Mouse (Mus musculus) kidney, embryonic 14.5 days (tissue): ENCODE measurements at regions not wholly inside any gene's neighbourhood (a gene's known extent, or its start where the extent isn't known, plus 50 kb on each side); places are given as distances from the start of the nearest gene placed in this dataset.
A peak's percentile ranks its signal among the peaks of the same experiment; 100 is the strongest.

ENCODE experiments used
- ATAC-seq: fragments of 200-750 bp; cut with Nextera tagmentation; 2 replicates; pipeline ENCODE4 v1.8.0; 2017; ENCODE audit warnings: moderate number of reproducible peaks, mild to moderate bottlenecking, moderate TSS enrichment, moderate library complexity; ENCODE audit not compliant: low FRiP score, low TSS enrichment
- H3K27ac ChIP-seq: fragments of 300-500 bp; sonication (generic); 2 replicates; pipeline ENCODE4 v1.5.1; 2014; ENCODE audit warnings: low read depth, mild to moderate bottlenecking, low read length, moderate library complexity, mixed read lengths
- H3K27me3 ChIP-seq: fragments of 300-500 bp; sonication (generic); 2 replicates; pipeline ENCODE4 v1.6.1; 2014; ENCODE audit warnings: mild to moderate bottlenecking, low read length; ENCODE audit not compliant: control insufficient read depth, insufficient read depth
- H3K36me3 ChIP-seq: fragments of 300-500 bp; sonication (generic); 2 replicates; pipeline ENCODE4 v1.6.1; 2014; ENCODE audit warnings: low read length, mixed read lengths; ENCODE audit not compliant: control insufficient read depth, insufficient read depth
- H3K4me1 ChIP-seq: fragments of 300-500 bp; sonication (generic); 2 replicates; pipeline ENCODE4 v1.6.1; 2014; ENCODE audit warnings: low read length, mixed read lengths; ENCODE audit not compliant: control insufficient read depth, insufficient read depth
- H3K4me2 ChIP-seq: fragments of 300-500 bp; sonication (generic); replicated peaks from 2 replicates; pipeline ENCODE4 v1.6.1; 2014; ENCODE audit warnings: low read depth, mild to moderate bottlenecking, low read length
- H3K4me3 ChIP-seq: fragments of 300-500 bp; sonication (generic); 2 replicates; pipeline ENCODE4 v1.5.1; 2014; ENCODE audit warnings: mild to moderate bottlenecking, low read length
- H3K9ac ChIP-seq: fragments of 300-500 bp; sonication (generic); 2 replicates; pipeline ENCODE4 v1.6.1; 2014; ENCODE audit warnings: low read depth, mild to moderate bottlenecking, low read length, moderate library complexity
- H3K9me3 ChIP-seq: fragments of 300-500 bp; sonication (generic); 2 replicates; pipeline ENCODE4 v1.6.1; 2016; ENCODE audit warnings: low read length; ENCODE audit not compliant: control insufficient read depth
- WGBS: fragments of 180-500 bp; shearing (Covaris S2); extraction: QIAGEN DNeasy Blood & Tissue Kit; methylation state at CpG from one replicate; pipeline ENCODE4 v1.1.7; 2014; 5-methylcytosine and 5-hydroxymethylcytosine counted together

GRCm38 (mm10) chr16:76453457-76454200 lies 80.0 kb upstream of the Nrip1 start:
- H3K27ac ChIP-seq, result peak overlapping the region; percentile 3; the same call in 1 of the 2 replicates

DNA sequence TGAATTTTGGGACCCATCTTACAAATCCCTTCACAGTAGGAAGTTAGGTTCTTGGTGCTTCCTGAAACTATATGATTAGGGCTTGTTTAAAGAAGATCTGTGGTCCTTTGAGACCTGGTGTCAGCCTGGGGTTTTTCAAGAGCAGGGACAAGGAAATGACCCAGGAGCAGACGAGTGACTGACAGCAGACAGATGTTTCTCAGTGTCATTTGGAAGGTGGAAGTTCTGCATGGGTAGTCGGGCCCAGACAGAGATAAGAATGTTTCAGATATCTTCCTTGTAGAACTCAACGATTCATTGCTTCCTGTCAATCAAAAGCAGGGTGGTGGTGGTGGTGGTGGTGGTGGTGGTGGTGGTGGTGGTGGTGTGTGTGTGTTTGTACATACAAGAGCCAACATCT lies 75.1 kb upstream of the Nrip1 start:
- Histone ChIP-seq H3K4me1 (0 out of 2 replicates have a peak, but pooled peaks cover 7% of the 10 kb centered on the region), H3K9ac (no peak overlapping the region), H3K27me3 (no peaks in the 10 kb centered on the region), H3K36me3 (no peaks in the 10 kb centered on the region), H3K27ac (no peak overlapping the region), H3K4me2 (no peak overlapping the region), H3K9me3 (peaks cover 3% of the 10 kb centered on the region; the same call in 1 of the 2 replicates), H3K4me3 (no peak overlapping the region)
- 57% methylated on average over 3 of the region's 3 CpGs for WGBS
- ATAC-seq, result no peak

More at GRCm38 (mm10) chr16:76453457-76454200, 80.0 kb upstream of the Nrip1 start:
- Histone ChIP-seq H3K4me3 (no peak overlapping the region), H3K9ac (no peak overlapping the region), H3K4me1 (0 out of 2 replicates have a peak, but pooled peaks cover 7% of the 10 kb centered on the region), H3K27me3 (no peaks in the 10 kb centered on the region), H3K36me3 (no peaks in the 10 kb centered on the region), H3K9me3 (peaks cover 3% of the 10 kb centered on the region; the same call in 1 of the 2 replicates), H3K4me2 (peak overlapping the region; percentile 4; the same call in 1 of the 2 replicates)
- ATAC-seq, result peak; percentile 88
- 16% methylated on average over 11 of the region's 11 CpGs for WGBS

- 67% methylated on average over 3 of the region's 3 CpGs for WGBS
- ATAC-seq, result no peak
Measured at GRCm38 (mm10) chr16:76447033-76447432, 73.4 kb upstream of the Nrip1 start.

DNA sequence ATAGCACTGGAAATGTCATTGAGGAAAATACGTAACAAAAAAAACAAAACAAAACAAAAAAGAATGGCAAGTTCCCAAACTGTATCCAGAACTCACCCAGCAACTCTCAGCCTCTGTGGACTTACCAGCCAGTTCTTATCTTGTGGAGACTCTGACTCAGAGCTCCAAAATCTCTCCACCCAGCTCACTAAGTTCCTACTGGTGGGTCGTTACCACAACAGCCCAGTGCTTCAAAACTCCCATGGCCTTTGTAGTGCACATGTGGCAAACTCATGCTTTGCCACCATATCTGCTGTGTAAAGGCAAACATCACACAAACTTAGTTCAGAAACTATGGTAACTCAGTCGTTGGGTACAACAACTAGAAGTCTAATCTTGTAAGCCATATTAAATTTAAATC lies 71.0 kb upstream of the Nrip1 start:
- ATAC-seq, result no peak
- H3K9me3 ChIP-seq, result no peaks in the 10 kb centered on the region
- H3K27ac ChIP-seq, result no peak overlapping the region
- H3K9ac ChIP-seq, result no peak overlapping the region
- H3K4me3 ChIP-seq, result no peak overlapping the region
- H3K4me1 ChIP-seq, result no peaks in the 10 kb centered on the region
- no peak overlapping the region for H3K4me2 ChIP-seq
- H3K27me3 ChIP-seq, result no peaks in the 10 kb centered on the region
- WGBS, result 78% methylated on average over 3 of the region's 3 CpGs
- H3K36me3 ChIP-seq, result no peaks in the 10 kb centered on the region

More at GRCm38 (mm10) chr16:76447033-76447432, 73.4 kb upstream of the Nrip1 start:
- Histone ChIP-seq H3K9me3 (peaks cover 1% of the 10 kb centered on the region; the same call in 1 of the 2 replicates), H3K27me3 (no peaks in the 10 kb centered on the region), H3K27ac (no peak overlapping the region), H3K9ac (no peak overlapping the region), H3K4me2 (no peak overlapping the region), H3K4me1 (no peaks in the 10 kb centered on the region), H3K4me3 (no peak overlapping the region), H3K36me3 (no peaks in the 10 kb centered on the region)

DNA sequence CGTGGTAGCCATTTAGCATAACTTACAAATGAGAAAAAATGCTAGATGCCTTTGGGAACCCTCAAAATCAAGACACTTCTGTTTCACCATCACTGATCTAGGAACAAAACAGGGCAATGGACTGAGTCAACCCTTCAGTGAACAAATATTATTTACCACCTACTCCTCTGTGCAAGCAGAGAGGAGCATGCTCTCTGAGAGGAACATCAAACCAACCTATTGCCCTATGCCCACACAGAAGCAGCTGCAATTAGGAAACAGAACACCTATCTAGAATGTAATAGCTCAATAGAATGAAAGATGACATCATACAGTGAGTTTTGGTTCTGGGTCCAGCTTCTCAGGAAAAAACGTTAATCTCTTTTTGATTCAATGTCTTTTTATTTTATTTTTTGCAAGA lies 69.0 kb upstream of the Nrip1 start:
- ATAC-seq, result no peak
- H3K27me3 ChIP-seq, result no peaks in the 10 kb centered on the region
- H3K9me3 ChIP-seq, result no peaks in the 10 kb centered on the region
- WGBS, result 86% methylated on average over 2 of the region's 2 CpGs
- H3K4me2 ChIP-seq, result no peak overlapping the region
- H3K4me1 ChIP-seq, result no peaks in the 10 kb centered on the region
- no peak overlapping the region for H3K4me3 ChIP-seq
- H3K9ac ChIP-seq, result no peak overlapping the region
- no peak overlapping the region for H3K27ac ChIP-seq
- H3K36me3 ChIP-seq, result no peaks in the 10 kb centered on the region

- H3K4me3 ChIP-seq, result no peak overlapping the region
- H3K36me3 ChIP-seq, result no peaks in the 10 kb centered on the region
- no peaks in the 10 kb centered on the region for H3K27me3 ChIP-seq
- WGBS, result 51% methylated on average over 4 of the region's 5 CpGs
- no peaks in the 10 kb centered on the region for H3K9me3 ChIP-seq
- no peak for ATAC-seq
- H3K4me1 ChIP-seq, result no peaks in the 10 kb centered on the region
- no peak overlapping the region for H3K9ac ChIP-seq
- H3K27ac ChIP-seq, result no peak overlapping the region
- H3K4me2 ChIP-seq, result no peak overlapping the region
Measured at GRCm38 (mm10) chr16:76441803-76442448, 68.3 kb upstream of the Nrip1 start.

GRCm38 (mm10) chr16:76438093-76438883 lies 64.7 kb upstream of the Nrip1 start:
- Histone ChIP-seq H3K9me3 (no peaks in the 10 kb centered on the region), H3K36me3 (no peaks in the 10 kb centered on the region), H3K4me3 (no peak overlapping the region), H3K27me3 (no peaks in the 10 kb centered on the region), H3K27ac (no peak overlapping the region), H3K9ac (no peak overlapping the region), H3K4me1 (no peaks in the 10 kb centered on the region), H3K4me2 (no peak overlapping the region)
- no peak for ATAC-seq
- 94% methylated on average over 3 of the region's 3 CpGs for WGBS

DNA sequence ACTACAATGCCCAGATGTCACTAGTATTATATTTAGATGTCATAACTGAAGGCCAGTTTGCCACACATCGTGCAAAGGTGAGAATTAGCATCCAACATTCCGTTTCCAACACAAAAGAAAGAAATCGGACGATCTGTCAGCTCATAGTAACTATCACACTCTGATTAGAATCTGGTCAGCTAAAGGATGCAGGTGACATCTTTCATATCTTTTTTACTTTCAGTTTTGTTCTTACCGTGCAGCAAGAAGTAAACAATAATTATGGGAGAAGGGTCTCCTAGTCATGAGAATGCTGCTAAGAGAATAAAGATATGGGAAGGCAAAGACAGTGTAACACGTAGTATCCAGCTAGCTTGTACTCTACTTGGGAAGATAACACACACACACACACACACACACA lies 62.7 kb upstream of the Nrip1 start:
- 89% methylated on average over 6 of the region's 6 CpGs for WGBS
- no peaks in the 10 kb centered on the region for H3K27me3 ChIP-seq
- no peak overlapping the region for H3K4me2 ChIP-seq
- ATAC-seq, result no peak
- H3K9ac ChIP-seq, result no peak overlapping the region
- no peak overlapping the region for H3K27ac ChIP-seq
- H3K4me3 ChIP-seq, result no peak overlapping the region
- H3K9me3 ChIP-seq, result no peaks in the 10 kb centered on the region
- no peaks in the 10 kb centered on the region for H3K36me3 ChIP-seq
- no peaks in the 10 kb centered on the region for H3K4me1 ChIP-seq
